Mouse (Mus musculus) adipose tissue, adult 10 weeks (tissue): Measurements from ENCODE around the gene Hmgb1. TPM values are rescaled to one million over a fixed set of nuclear protein-coding genes. Genes with fewer than 3 reads are reported as not detected.

ENCODE experiments used
- polyA plus RNA-seq: library from polyadenylated mRNA; stranded (reverse); fragments of 350-450 nt; fragmentation: Illumina TruSeq; extraction: RNeasy Lipid Tissue Mini Kit (QIAGEN cat#74804); gene quantifications from one replicate; pipeline ENCODE4 v1.2.3, GENCODE M21; 2014; ENCODE audit warnings: low read depth, low replicate concordance

Gene Hmgb1
- 337 TPM for polyA plus RNA-seq

GRCm38 (mm10) chr5:149184104-149184843 lies at the start of gene Hmgb1, which contains the start of gene Uspl1:
Gene Hmgb1, minus strand, starts transcription at chr5:149184489.
Gene Uspl1, plus strand, starts transcription at chr5:149184350.

Other genes with a start within 250 kb of the Hmgb1 start
- 0.67 TPM for gene Gm42791, start 189.3 kb downstream of the Hmgb1 start, polyA plus RNA-seq
- 13.7 TPM for gene Uspl1, start 139 bp downstream of the Hmgb1 start, polyA plus RNA-seq
- gene Alox5ap, start 80.3 kb upstream of the Hmgb1 start, polyA plus RNA-seq, result 30.2 TPM
- 20.1 TPM for gene Medag, start 227.3 kb upstream of the Hmgb1 start, polyA plus RNA-seq